Mouse (Mus musculus) spleen, postnatal 14 days (tissue): Measurements from ENCODE around the gene Gm2022.
"Not testable (repeated sequence)": the region's sequence is repeated elsewhere in the genome, so short reads cannot be mapped to it uniquely, and the experiment has no call there.

Experiments
- DNase-seq, 2 experiments: peaks; one replicate each; pipeline ENCODE4 v3.0.0; 2021 to 2022; ENCODE audit warnings: low spot score in 2 of 2

Gm2022 gene

GRCm38 (mm10) chr12:87895070-87895469, at the start of gene Gm2022:
Gm2022 (plus strand) TSS chr12:87895370.
- DNase-seq = not testable (repeated sequence)

GRCm38 (mm10) chr12:87850657-87851056, 44.5 kb upstream of the Gm2022 start:
- DNase-seq = not testable (repeated sequence)

GRCm38 (mm10) chr12:87856067-87856466, 39.1 kb upstream of the Gm2022 start:
- DNase-seq = not testable (repeated sequence)

GRCm38 (mm10) chr12:87861740-87862692, 33.2 kb upstream of the Gm2022 start:
- DNase-seq = peak in 1 of 2 experiments; percentile 4

- not testable (repeated sequence) for DNase-seq
Observed at GRCm38 (mm10) chr12:87863638-87864037, 31.5 kb upstream of the Gm2022 start.

- DNase-seq = not testable (repeated sequence)
Observed at GRCm38 (mm10) chr12:87864048-87864447, 31.1 kb upstream of the Gm2022 start.

- DNase-seq = not testable (repeated sequence)
Observed at GRCm38 (mm10) chr12:87873772-87874171, 21.4 kb upstream of the Gm2022 start, which contains the start of gene Gm2016. Gm2016 (plus strand) TSS chr12:87874072.

GRCm38 (mm10) chr12:87919721-87920120, 24.6 kb downstream of the Gm2022 start, which contains the start of gene Gm2035:
Gm2035 (minus strand) TSS chr12:87919857.
- not testable (repeated sequence) for DNase-seq
